8 mouse cellular contexts compared by ENCODE assay signal in genomic region chr5:37298370-37298769, GRCm38 (mm10). TPM values are rescaled to one million over a fixed set of nuclear protein-coding genes. Genes with fewer than 3 reads are reported as not detected.
DNase-seq lines count a peak whose midpoint lies in the region; ATAC-seq and TF ChIP-seq lines count a peak whose summit lies in the region.
"Had no signal": no experiment of that assay in that cellular context is flagged by ENCODE, and none has a peak within 500 bp of the region (broad histone marks: within the 10 kb centered on the region; RNA-seq: fewer than 3 reads in every experiment).

No protein-coding gene starts in this region.

- peak; percentile 17 for DNase-seq in kidney, adult 2 months
- DNase-seq in CH12.LX (ENCODE audit: extremely low read depth) (peak; percentile 37), MN1 (ENCODE audit: low spot score) (peak; percentile 48)
- peak; percentile 14 for DNase-seq in embryo, embryonic 11.5 days (ENCODE audit: low read depth, low spot score)
- peak; percentile 68 for DNase-seq in lung, postnatal 0 days (ENCODE audit: low spot score)

- no peaks in the 10 kb centered on the region for H3K27me3 ChIP-seq in kidney, adult 2 months (replicated peaks; ENCODE audit: control insufficient read depth, insufficient read depth, low read length)
- no peaks in the 10 kb centered on the region for H3K27me3 ChIP-seq in kidney, embryonic 14.5 days (ENCODE audit: control insufficient read depth, insufficient read depth, low read length)
- H3K27me3 ChIP-seq in CH12.LX (replicated peaks), result peaks cover 3% of the 10 kb centered on the region
- H3K27me3 ChIP-seq in lung, postnatal 0 days (replicated peaks; ENCODE audit: insufficient read depth, low read length), result no peaks in the 10 kb centered on the region
- H3K27me3 ChIP-seq: hindbrain, embryonic 15.5 days had no signal

- in situ Hi-C loops in CH12.LX (cut with MboI; ENCODE audit: low pct_ligation_motif_present, low pct_unique_long_range_greater_than_20kb, low sequenced_read_pairs), result loop anchor here (10.0 kb wide), 2 partner anchors 56 to 416 kb away; partner anchors contain the start of gene Stk32b

- ATAC-seq in kidney, embryonic 14.5 days (ENCODE audit: low FRiP score, low TSS enrichment), result no peak
- no peak for ATAC-seq in lung, postnatal 0 days
- no peak for ATAC-seq in monocyte, adult 5-6 weeks (replicated peaks; ENCODE audit: insufficient number of reproducible peaks, low FRiP score, low TSS enrichment, poor library complexity, severe bottlenecking)

- no peak overlapping the region for H3K9ac ChIP-seq in kidney, embryonic 14.5 days (ENCODE audit: low read depth, low read length)
- no peak overlapping the region for H3K9ac ChIP-seq in CH12.LX (ENCODE audit: insufficient read depth, low read depth)
- no peak overlapping the region for H3K9ac ChIP-seq in lung, postnatal 0 days (replicated peaks; ENCODE audit: low read depth)
- H3K9ac ChIP-seq: hindbrain, embryonic 15.5 days had no signal

- dilution Hi-C loops in CH12.LX (cut with MboI; ENCODE audit: extremely low pct_ligation_motif_present, extremely low pct_unique_long_range_greater_than_20kb, low sequenced_read_pairs), result no loop called here

- no peak for TF ChIP-seq POLR2A in kidney, adult 2 months (IDR thresholded peaks at IDR 0.05; ENCODE audit: low read depth, low read length)
- TF ChIP-seq POLR2A in CH12.LX (IDR thresholded peaks at IDR 0.05; ENCODE audit: low read depth, low read length), result no peak

- 11% methylated on average over 7 of the region's 7 CpGs for WGBS in kidney, adult 2 months
- 27% methylated on average over 7 of the region's 7 CpGs for WGBS in kidney, embryonic 14.5 days
- 20% methylated on average over 7 of the region's 7 CpGs for WGBS in lung, postnatal 0 days

- H3K4me1 ChIP-seq in kidney, adult 2 months (ENCODE audit: control insufficient read depth, insufficient read depth, low read length), result no peaks in the 10 kb centered on the region
- H3K4me1 ChIP-seq in kidney, embryonic 14.5 days (ENCODE audit: control insufficient read depth, insufficient read depth, low read length), result no peaks in the 10 kb centered on the region
- H3K4me1 ChIP-seq in CH12.LX (ENCODE audit: control insufficient read depth in 1 of 2, insufficient read depth in 2 of 2), result peaks cover 3 to 16% of the 10 kb centered on the region in 2 experiments; a peak in 3 of 4 replicates
- no peaks in the 10 kb centered on the region for H3K4me1 ChIP-seq in lung, postnatal 0 days (ENCODE audit: insufficient read depth, low read depth, low read length)
- H3K4me1 ChIP-seq: hindbrain, embryonic 15.5 days had no signal

- H3K4me3 ChIP-seq in kidney, adult 2 months (ENCODE audit: insufficient read depth, low read depth, low read length), result no peak overlapping the region
- no peak overlapping the region for H3K4me3 ChIP-seq in kidney, embryonic 14.5 days (ENCODE audit: low read length)
- no peak overlapping the region for H3K4me3 ChIP-seq in CH12.LX (replicated peaks in 1 of 3; ENCODE audit: low read depth in 2 of 3, low read length in 2 of 3, poor library complexity in 1 of 3)
- H3K4me3 ChIP-seq in lung, postnatal 0 days (ENCODE audit: low read depth, low read length), result no peak overlapping the region
- H3K4me3 ChIP-seq: hindbrain, embryonic 15.5 days had no signal

- H3K27ac ChIP-seq in kidney, adult 2 months (ENCODE audit: insufficient read depth, low read depth, low read length), result no peak overlapping the region
- no peak overlapping the region for H3K27ac ChIP-seq in kidney, embryonic 14.5 days (ENCODE audit: low read depth, low read length)
- H3K27ac ChIP-seq in CH12.LX (ENCODE audit: insufficient read depth, low read depth), result no peak overlapping the region
- H3K27ac ChIP-seq in lung, postnatal 0 days (ENCODE audit: low read length), result no peak overlapping the region
- H3K27ac ChIP-seq: hindbrain, embryonic 15.5 days had no signal

- H3K4me2 ChIP-seq in kidney, embryonic 14.5 days (replicated peaks; ENCODE audit: low read depth, low read length), result no peak overlapping the region
- no peak overlapping the region for H3K4me2 ChIP-seq in CH12.LX (ENCODE audit: insufficient read depth, low read depth, poor library complexity, severe bottlenecking)
- no peak overlapping the region for H3K4me2 ChIP-seq in lung, postnatal 0 days (replicated peaks; ENCODE audit: low read depth, low read length)
- H3K4me2 ChIP-seq: hindbrain, embryonic 15.5 days had no signal

- peaks cover 1% of the 10 kb centered on the region; the same call in 1 of the 2 replicates for H3K36me3 ChIP-seq in kidney, adult 2 months (ENCODE audit: control insufficient read depth, insufficient read depth, low read length)
- H3K36me3 ChIP-seq in kidney, embryonic 14.5 days (ENCODE audit: control insufficient read depth, insufficient read depth, low read length), result peaks cover 8% of the 10 kb centered on the region; the same call in 1 of the 2 replicates
- H3K36me3 ChIP-seq in CH12.LX (replicated peaks in 1 of 2; ENCODE audit: control insufficient read depth in 1 of 2, insufficient read depth in 1 of 2, low read length in 1 of 2), result no peaks in the 10 kb centered on the region
- no peaks in the 10 kb centered on the region for H3K36me3 ChIP-seq in lung, postnatal 0 days (ENCODE audit: insufficient read depth, low read length)
- H3K36me3 ChIP-seq: hindbrain, embryonic 15.5 days had no signal

- no peak for TF ChIP-seq EP300 in CH12.LX (IDR thresholded peaks at IDR 0.05; ENCODE audit: low read length)
- no peak for TF ChIP-seq EP300 in lung, postnatal 0 days (IDR thresholded peaks at IDR 0.05)

- no peaks in the 10 kb centered on the region for H3K9me3 ChIP-seq in kidney, embryonic 14.5 days (ENCODE audit: control insufficient read depth, low read length)
- no peaks in the 10 kb centered on the region for H3K9me3 ChIP-seq in CH12.LX (replicated peaks; ENCODE audit: low read length)
- no peaks in the 10 kb centered on the region for H3K9me3 ChIP-seq in lung, postnatal 0 days (ENCODE audit: low read length)
- H3K9me3 ChIP-seq: hindbrain, embryonic 15.5 days had no signal

- no peaks in the 10 kb centered on the region for H3K79me2 ChIP-seq in CH12.LX (replicated peaks; ENCODE audit: control insufficient read depth, extremely low read depth, insufficient read depth, poor library complexity, severe bottlenecking)

- TF ChIP-seq RAD21 in CH12.LX (IDR thresholded peaks at IDR 0.05; ENCODE audit: low read depth, low read length), result peak; percentile 93

- TF ChIP-seq CTCF in kidney, adult 2 months (conservative IDR thresholded peaks at IDR 0.05; ENCODE audit: insufficient read depth, insufficient read length, low read depth, low read length), result peak; percentile 85
- TF ChIP-seq CTCF in CH12.LX (conservative IDR thresholded peaks at IDR 0.05 in 1 of 2, IDR thresholded peaks at IDR 0.05 in 1 of 2; ENCODE audit: low read depth in 2 of 2, low read length in 2 of 2), result peak; percentile 68 to 94
- peak; percentile 86 for TF ChIP-seq CTCF in lung, postnatal 0 days (IDR thresholded peaks at IDR 0.05)

TF ChIP-seq in CH12.LX, 34 proteins besides CTCF, POLR2A, EP300 and RAD21 (continues in another document):
- TF ChIP-seq ZKSCAN1 (IDR thresholded peaks at IDR 0.05; ENCODE audit: borderline replicate concordance, low read depth, low read length), result no peak
- no peak for TF ChIP-seq PAX5 (IDR thresholded peaks at IDR 0.05; ENCODE audit: low read length)
- TF ChIP-seq BHLHE40 (IDR thresholded peaks at IDR 0.05; ENCODE audit: low read depth, low read length), result no peak
- TF ChIP-seq POLR2AphosphoS2 (IDR thresholded peaks at IDR 0.05; ENCODE audit: low read depth, low read length), result no peak
- no peak for TF ChIP-seq MXI1 (IDR thresholded peaks at IDR 0.05; ENCODE audit: low read depth, low read length)
- TF ChIP-seq NELFE (IDR thresholded peaks at IDR 0.05; ENCODE audit: low read depth, low read length), result peak; percentile 17; the same call in 1 of the 2 replicates
- TF ChIP-seq RCOR1 (conservative IDR thresholded peaks at IDR 0.05; ENCODE audit: low read depth, low read length), result no peak
- TF ChIP-seq NRF1 (IDR thresholded peaks at IDR 0.05; ENCODE audit: low read depth, low read length), result no peak
- TF ChIP-seq ELF1 (IDR thresholded peaks at IDR 0.05; ENCODE audit: low read depth, low read length), result no peak
- TF ChIP-seq SIN3A (IDR thresholded peaks at IDR 0.05; ENCODE audit: low read length), result no peak
- no peak for TF ChIP-seq E2F4 (IDR thresholded peaks at IDR 0.05; ENCODE audit: insufficient replicate concordance, low read depth, low read length)
- no peak for TF ChIP-seq USF2 (conservative IDR thresholded peaks at IDR 0.05; ENCODE audit: low read depth, low read length)
- TF ChIP-seq USF1 (IDR thresholded peaks at IDR 0.05; ENCODE audit: low read depth, low read length), result no peak
- no peak for TF ChIP-seq JUND (conservative IDR thresholded peaks at IDR 0.05; ENCODE audit: low read depth, low read length)
- no peak for TF ChIP-seq MAFK (IDR thresholded peaks at IDR 0.05; ENCODE audit: insufficient replicate concordance, low read length)
- peak; percentile 93 for TF ChIP-seq SMC3 (IDR thresholded peaks at IDR 0.05; ENCODE audit: low read depth, low read length)

RNA-seq across cellular contexts. Expression of gene Evc, which starts 38.3 kb away (rescaled TPM):
- polyA plus RNA-seq in kidney, adult 2 months (2012; rRNA removed), result 95.8 and 101 TPM in 2 replicates
- 12.9 and 18.4 TPM in 2 replicates for polyA plus RNA-seq in kidney, embryonic 14.5 days (2014; fragmentation: Nextera tagmentation; extraction: Ambion mirVana)
- 0.17 TPM in 2 replicates for total RNA-seq in CH12.LX (2012; rRNA removed)
- total RNA-seq in CH12.LX (2014; rRNA removed), result 0.39 and 0.91 TPM in 2 replicates
- 0.49 and 0.73 TPM in 2 replicates for polyA plus RNA-seq in CH12.LX (2012; ENCODE audit: insufficient read length, low read depth)
- polyA plus RNA-seq in lung, postnatal 0 days (2015; fragmentation: Nextera tagmentation; extraction: Ambion mirVana), result 2.2 and 3.2 TPM in 2 replicates
- 0.43 to 1.4 TPM (median 0.78 TPM) in 3 replicates for total RNA-seq in monocyte, adult 5-6 weeks (2017)

RNA-seq across cellular contexts. Expression of gene Evc2, which starts 39.9 kb away (rescaled TPM):
- polyA plus RNA-seq in kidney, adult 2 months (2012; rRNA removed), result 29.0 and 36.4 TPM in 2 replicates
- 14.4 and 21.6 TPM in 2 replicates for polyA plus RNA-seq in kidney, embryonic 14.5 days (2014; fragmentation: Nextera tagmentation; extraction: Ambion mirVana)
- total RNA-seq in CH12.LX (2012; rRNA removed) (0.04 and 0.08 TPM in 2 replicates), CH12.LX (2014; rRNA removed) (not detected in 2 replicates)
- not detected in 2 replicates for polyA plus RNA-seq in CH12.LX (2012; ENCODE audit: insufficient read length, low read depth)
- polyA plus RNA-seq in lung, postnatal 0 days (2015; fragmentation: Nextera tagmentation; extraction: Ambion mirVana), result 4.7 and 4.9 TPM in 2 replicates
- 0.21 TPM in 1 of 3 replicates, not detected in the others for total RNA-seq in monocyte, adult 5-6 weeks (2017)

RNA-seq across cellular contexts. Expression of gene Crmp1, which starts 56.6 kb away (rescaled TPM):
- polyA plus RNA-seq in kidney, adult 2 months (2012; rRNA removed), result 0.57 and 0.59 TPM in 2 replicates
- polyA plus RNA-seq in kidney, embryonic 14.5 days (2014; fragmentation: Nextera tagmentation; extraction: Ambion mirVana), result 9.7 and 12.0 TPM in 2 replicates
- 9.1 and 10.5 TPM in 2 replicates for total RNA-seq in CH12.LX (2012; rRNA removed)
- total RNA-seq in CH12.LX (2014; rRNA removed), result 3.3 TPM in 2 replicates
- 19.6 and 20.1 TPM in 2 replicates for polyA plus RNA-seq in CH12.LX (2012; ENCODE audit: insufficient read length, low read depth)
- 1.2 and 1.4 TPM in 2 replicates for polyA plus RNA-seq in lung, postnatal 0 days (2015; fragmentation: Nextera tagmentation; extraction: Ambion mirVana)
- 0.29 to 0.68 TPM in 2 of 3 replicates, not detected in the other for total RNA-seq in monocyte, adult 5-6 weeks (2017)

Comparison
In these comparisons a context has a peak if more than half of its experiments do, and no peak if none do; other contexts are left out.
1. DNase-seq: peak in every context shown above with its lines; median percentile 68 in lung, postnatal 0 days; 48 in MN1; 37 in CH12.LX; 17 in kidney, adult 2 months; 14 in embryo, embryonic 11.5 days.